Mouse (Mus musculus): ENCODE measurements around the gene Dbndd2.

The Dbndd2 gene

GRCm38 (mm10) chr2:164504919-164505318 lies 19.0 kb downstream of the Dbndd2 start:
- Histone ChIP-seq H3K36me3 (ENCODE audit: control insufficient read depth, insufficient read depth, low read length, poor library complexity, severe bottlenecking) (peaks cover 11% of the 10 kb centered on the region), H3K27me3 (ENCODE audit: control insufficient read depth, insufficient read depth, low read length, poor library complexity, severe bottlenecking) (no peaks in the 10 kb centered on the region)
- DNase-seq (ENCODE audit: low read depth, low spot score), result no peak

- Histone ChIP-seq H3K36me3 (ENCODE audit: control insufficient read depth, insufficient read depth, low read length, poor library complexity, severe bottlenecking) (peaks cover 11% of the 10 kb centered on the region), H3K27me3 (ENCODE audit: control insufficient read depth, insufficient read depth, low read length, poor library complexity, severe bottlenecking) (no peaks in the 10 kb centered on the region)
- no peak for DNase-seq (ENCODE audit: low read depth, low spot score)
Observed at GRCm38 (mm10) chr2:164505619-164506347, 19.9 kb downstream of the Dbndd2 start.

- no peak for DNase-seq (ENCODE audit: low read depth, low spot score)
- Histone ChIP-seq H3K36me3 (ENCODE audit: control insufficient read depth, insufficient read depth, low read length, poor library complexity, severe bottlenecking) (peaks cover 4% of the 10 kb centered on the region), H3K27me3 (ENCODE audit: control insufficient read depth, insufficient read depth, low read length, poor library complexity, severe bottlenecking) (no peaks in the 10 kb centered on the region)
Observed at GRCm38 (mm10) chr2:164507811-164508210, 21.9 kb downstream of the Dbndd2 start.

- no peak for DNase-seq (ENCODE audit: low read depth, low spot score)
- no peaks in the 10 kb centered on the region; the same call in 1 of the 2 replicates for H3K27me3 ChIP-seq (ENCODE audit: control insufficient read depth, insufficient read depth, low read length, poor library complexity, severe bottlenecking)
Observed at GRCm38 (mm10) chr2:164510621-164511190, 24.8 kb downstream of the Dbndd2 start.

GRCm38 (mm10) chr2:164512121-164512909 lies 26.4 kb downstream of the Dbndd2 start:
- no peak for DNase-seq (ENCODE audit: low read depth, low spot score)

More at GRCm38 (mm10) chr2:164510621-164511190, 24.8 kb downstream of the Dbndd2 start:
- H3K36me3 ChIP-seq (ENCODE audit: control insufficient read depth, insufficient read depth, low read length, poor library complexity, severe bottlenecking), result no peaks in the 10 kb centered on the region; the same call in 1 of the 2 replicates

GRCm38 (mm10) chr2:164513389-164513788 lies 27.5 kb downstream of the Dbndd2 start:
- H3K36me3 ChIP-seq (ENCODE audit: control insufficient read depth, insufficient read depth, low read length, poor library complexity, severe bottlenecking), result no peaks in the 10 kb centered on the region

More at GRCm38 (mm10) chr2:164512121-164512909, 26.4 kb downstream of the Dbndd2 start:
- Histone ChIP-seq H3K36me3 (ENCODE audit: control insufficient read depth, insufficient read depth, low read length, poor library complexity, severe bottlenecking) (no peaks in the 10 kb centered on the region), H3K27me3 (ENCODE audit: control insufficient read depth, insufficient read depth, low read length, poor library complexity, severe bottlenecking) (no peaks in the 10 kb centered on the region; the same call in 1 of the 2 replicates)

GRCm38 (mm10) chr2:164514916-164515315 lies 29.0 kb downstream of the Dbndd2 start:
- no peak for DNase-seq (ENCODE audit: low read depth, low spot score)
- H3K27me3 ChIP-seq (ENCODE audit: control insufficient read depth, insufficient read depth, low read length, poor library complexity, severe bottlenecking), result no peaks in the 10 kb centered on the region; the same call in 1 of the 2 replicates
- no peaks in the 10 kb centered on the region for H3K36me3 ChIP-seq (ENCODE audit: control insufficient read depth, insufficient read depth, low read length, poor library complexity, severe bottlenecking)

More at GRCm38 (mm10) chr2:164513389-164513788, 27.5 kb downstream of the Dbndd2 start:
- no peak for DNase-seq (ENCODE audit: low read depth, low spot score)
- no peaks in the 10 kb centered on the region; the same call in 1 of the 2 replicates for H3K27me3 ChIP-seq (ENCODE audit: control insufficient read depth, insufficient read depth, low read length, poor library complexity, severe bottlenecking)

- Histone ChIP-seq H3K27me3 (ENCODE audit: control insufficient read depth, insufficient read depth, low read length, poor library complexity, severe bottlenecking) (no peaks in the 10 kb centered on the region; the same call in 1 of the 2 replicates), H3K36me3 (ENCODE audit: control insufficient read depth, insufficient read depth, low read length, poor library complexity, severe bottlenecking) (no peaks in the 10 kb centered on the region)
- DNase-seq (ENCODE audit: low read depth, low spot score), result no peak
Observed at GRCm38 (mm10) chr2:164515897-164516296, 30.0 kb downstream of the Dbndd2 start.

- Histone ChIP-seq H3K27me3 (ENCODE audit: control insufficient read depth, insufficient read depth, low read length, poor library complexity, severe bottlenecking) (no peaks in the 10 kb centered on the region; the same call in 1 of the 2 replicates), H3K36me3 (ENCODE audit: control insufficient read depth, insufficient read depth, low read length, poor library complexity, severe bottlenecking) (no peaks in the 10 kb centered on the region)
- no peak for DNase-seq (ENCODE audit: low read depth, low spot score)
Observed at GRCm38 (mm10) chr2:164516592-164516991, 30.7 kb downstream of the Dbndd2 start.

GRCm38 (mm10) chr2:164517485-164518221 lies 31.7 kb downstream of the Dbndd2 start:
- DNase-seq (ENCODE audit: low read depth, low spot score), result peak; percentile 81
- no peaks in the 10 kb centered on the region; the same call in 1 of the 2 replicates for H3K27me3 ChIP-seq (ENCODE audit: control insufficient read depth, insufficient read depth, low read length, poor library complexity, severe bottlenecking)
- H3K36me3 ChIP-seq (ENCODE audit: control insufficient read depth, insufficient read depth, low read length, poor library complexity, severe bottlenecking), result no peaks in the 10 kb centered on the region

GRCm38 (mm10) chr2:164518266-164519170 lies 32.6 kb downstream of the Dbndd2 start:
- H3K27me3 ChIP-seq (ENCODE audit: control insufficient read depth, insufficient read depth, low read length, poor library complexity, severe bottlenecking), result no peaks in the 10 kb centered on the region; the same call in 1 of the 2 replicates
- H3K36me3 ChIP-seq (ENCODE audit: control insufficient read depth, insufficient read depth, low read length, poor library complexity, severe bottlenecking), result no peaks in the 10 kb centered on the region
- no peak for DNase-seq (ENCODE audit: low read depth, low spot score)

GRCm38 (mm10) chr2:164519171-164519526 lies 33.2 kb downstream of the Dbndd2 start:
- no peaks in the 10 kb centered on the region; the same call in 1 of the 2 replicates for H3K27me3 ChIP-seq (ENCODE audit: control insufficient read depth, insufficient read depth, low read length, poor library complexity, severe bottlenecking)
- H3K36me3 ChIP-seq (ENCODE audit: control insufficient read depth, insufficient read depth, low read length, poor library complexity, severe bottlenecking), result no peaks in the 10 kb centered on the region
- no peak for DNase-seq (ENCODE audit: low read depth, low spot score)

- H3K27me3 ChIP-seq (ENCODE audit: control insufficient read depth, insufficient read depth, low read length, poor library complexity, severe bottlenecking), result no peaks in the 10 kb centered on the region
- H3K36me3 ChIP-seq (ENCODE audit: control insufficient read depth, insufficient read depth, low read length, poor library complexity, severe bottlenecking), result no peaks in the 10 kb centered on the region
- DNase-seq (ENCODE audit: low read depth, low spot score), result peak; percentile 74
Observed at GRCm38 (mm10) chr2:164520782-164521181, 34.9 kb downstream of the Dbndd2 start.

All from splenic B cell, adult 2 months (primary cell).